Mouse (Mus musculus): Measurements from ENCODE around the gene 5830473C10Rik. TPM values are rescaled to one million over a fixed set of nuclear protein-coding genes. Genes with fewer than 3 reads are reported as not detected.

Gene 5830473C10Rik
- under 1 TPM; 0.54 TPM for total RNA-seq (2021)

- no peak for DNase-seq
- intact Hi-C loops (cut with DNase I): no loop called here
Observed at GRCm38 (mm10) chr5:90560743-90561142, at the start of gene 5830473C10Rik. TSS of gene 5830473C10Rik (plus strand) at chr5:90561107.

- intact Hi-C loops (cut with DNase I): no loop called here
- DNase-seq: no peak
Observed at GRCm38 (mm10) chr5:90512288-90512955, 48.5 kb upstream of the 5830473C10Rik start.

GRCm38 (mm10) chr5:90515561-90515960, 45.3 kb upstream of the 5830473C10Rik start:
- no peak for DNase-seq
- intact Hi-C loops (cut with DNase I): no loop called here

GRCm38 (mm10) chr5:90518356-90519100, 42.4 kb upstream of the 5830473C10Rik start, which contains the start of gene Afm:
TSS of gene Afm (plus strand) at chr5:90518932.
- DNase-seq: no peak
- intact Hi-C loops (cut with DNase I): no loop called here

GRCm38 (mm10) chr5:90551191-90551590, 9.7 kb upstream of the 5830473C10Rik start:
- no peak for DNase-seq
- intact Hi-C loops (cut with DNase I): no loop called here

GRCm38 (mm10) chr5:90556052-90556451, 4.9 kb upstream of the 5830473C10Rik start:
- intact Hi-C loops (cut with DNase I): no loop called here
- no peak for DNase-seq

GRCm38 (mm10) chr5:90561721-90562275, 891 bp downstream of the 5830473C10Rik start:
- DNase-seq: no peak
- intact Hi-C loops (cut with DNase I): no loop called here

GRCm38 (mm10) chr5:90562880-90563279, 2.0 kb downstream of the 5830473C10Rik start:
- intact Hi-C loops (cut with DNase I): no loop called here
- no peak for DNase-seq

- no peak for DNase-seq
- intact Hi-C loops (cut with DNase I): no loop called here
Observed at GRCm38 (mm10) chr5:90564161-90564560, 3.3 kb downstream of the 5830473C10Rik start.

GRCm38 (mm10) chr5:90565205-90565604, 4.3 kb downstream of the 5830473C10Rik start:
- DNase-seq: no peak
- intact Hi-C loops (cut with DNase I): no loop called here

- intact Hi-C loops (cut with DNase I): no loop called here
- no peak for DNase-seq
Observed at GRCm38 (mm10) chr5:90567788-90568187, 6.9 kb downstream of the 5830473C10Rik start.

GRCm38 (mm10) chr5:90568338-90568737, 7.4 kb downstream of the 5830473C10Rik start:
- intact Hi-C loops (cut with DNase I): no loop called here
- no peak for DNase-seq

- intact Hi-C loops (cut with DNase I): no loop called here
- DNase-seq: peak; percentile 8
Observed at GRCm38 (mm10) chr5:90571216-90571615, 10.3 kb downstream of the 5830473C10Rik start.

GRCm38 (mm10) chr5:90577751-90578150, 16.8 kb downstream of the 5830473C10Rik start:
- intact Hi-C loops (cut with DNase I): no loop called here
- DNase-seq: no peak

- DNase-seq: no peak
- intact Hi-C loops (cut with DNase I): no loop called here
Observed at GRCm38 (mm10) chr5:90579556-90579955, 18.6 kb downstream of the 5830473C10Rik start.

GRCm38 (mm10) chr5:90582179-90582578, 21.3 kb downstream of the 5830473C10Rik start:
- intact Hi-C loops (cut with DNase I): no loop called here
- DNase-seq: no peak

- intact Hi-C loops (cut with DNase I): loop anchor here (5.0 kb wide), 1 partner anchor 177 kb away; no protein-coding TSS in a partner anchor
- no peak for DNase-seq
Observed at GRCm38 (mm10) chr5:90584799-90585198, 23.9 kb downstream of the 5830473C10Rik start.

- intact Hi-C loops (cut with DNase I): loop anchor here (5.0 kb wide), 1 partner anchor 179 kb away; no protein-coding TSS in a partner anchor
- DNase-seq: no peak
Observed at GRCm38 (mm10) chr5:90586511-90586910, 25.6 kb downstream of the 5830473C10Rik start.

GRCm38 (mm10) chr5:90588104-90588503, 27.2 kb downstream of the 5830473C10Rik start:
- intact Hi-C loops (cut with DNase I): loop anchor here (5.0 kb wide), 1 partner anchor 181 kb away; no protein-coding TSS in a partner anchor

GRCm38 (mm10) chr5:90588708-90589595, 28.0 kb downstream of the 5830473C10Rik start:
- intact Hi-C loops (cut with DNase I): loop anchor here (5.0 kb wide), 1 partner anchor 182 kb away; no protein-coding TSS in a partner anchor
- DNase-seq: peak; percentile 64

More at GRCm38 (mm10) chr5:90588104-90588503, 27.2 kb downstream of the 5830473C10Rik start:
- DNase-seq: no peak
